Mouse (Mus musculus) spleen, adult 2 months (tissue): ENCODE results near the gene Kmt2b.

Source experiments
- CTCF ChIP-seq: fragments of 200-500 bp; IDR thresholded peaks from 2 replicates; pipeline ENCODE4 v1.5.1; 2011; ENCODE audit warnings: mild to moderate bottlenecking, inconsistent platforms; ENCODE audit not compliant: insufficient read depth, insufficient read length, insufficient replicate concordance; ENCODE audit errors: extremely low read depth
- POLR2A ChIP-seq: fragments of 200-500 bp; IDR thresholded peaks from 2 replicates; pipeline ENCODE4 v1.6.1; 2011; ENCODE audit warnings: low read depth, low read length, inconsistent platforms

DNA sequence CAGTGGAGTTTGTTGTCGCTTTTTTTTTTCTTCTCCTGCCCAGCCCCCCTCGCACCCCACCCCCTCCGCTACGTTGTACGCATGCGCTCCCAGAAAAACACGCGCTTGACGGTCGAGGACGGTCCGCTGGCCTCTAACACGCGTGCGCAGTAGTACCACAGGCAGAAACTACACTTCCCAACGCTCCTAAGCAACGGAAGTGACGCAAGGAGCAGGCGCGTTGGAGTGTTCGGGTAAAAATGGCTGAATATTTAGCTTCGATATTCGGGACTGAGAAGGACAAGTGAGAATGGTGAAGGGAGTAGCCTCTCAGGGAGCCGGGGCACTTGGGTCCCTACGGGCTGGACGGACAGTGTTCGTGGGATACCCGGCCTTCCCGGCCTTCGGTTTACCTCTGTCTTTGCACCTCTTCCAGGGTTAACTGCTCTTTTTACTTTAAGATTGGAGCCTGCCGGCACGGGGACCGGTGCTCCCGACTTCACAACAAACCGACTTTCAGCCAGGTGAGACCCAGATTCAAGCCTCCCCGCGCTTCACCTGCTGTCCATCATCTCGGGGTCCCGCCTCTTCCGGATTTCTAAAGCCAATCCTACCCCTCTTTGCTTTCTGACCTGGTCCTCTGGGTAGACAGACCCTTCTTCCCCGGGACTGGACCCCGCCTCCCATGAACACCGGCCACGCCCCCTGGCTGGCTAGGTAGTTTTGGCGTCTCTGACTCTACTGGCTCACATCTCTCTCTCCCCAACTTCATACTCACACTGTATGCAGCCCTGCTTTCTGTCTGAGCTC is 25.2 kb downstream of the Kmt2b start, which contains the start of the genes U2af1l4, Gm49396 and Psenen:
- TF ChIP-seq POLR2A (no peak; the same call in 1 of the 2 replicates), CTCF (no peak)
